In genomic region chr7:139400926-139401325, GRCm38 (mm10) we compare ENCODE assay signal across 19 mouse cellular contexts. TPM values are rescaled to one million over a fixed set of nuclear protein-coding genes. Genes with fewer than 3 reads are reported as not detected.
DNase-seq lines count a peak whose midpoint lies in the region; ATAC-seq and TF ChIP-seq lines count a peak whose summit lies in the region.
"Had no signal": no experiment of that assay in that cellular context is flagged by ENCODE, and none has a peak within 500 bp of the region (broad histone marks: within the 10 kb centered on the region; RNA-seq: fewer than 3 reads in every experiment).

No protein-coding gene starts in this region.

- no peak for TF ChIP-seq CTCF in intestine, postnatal 0 days (IDR thresholded peaks at IDR 0.05; ENCODE audit: low read depth)

- H3K27ac ChIP-seq in intestine, postnatal 0 days (ENCODE audit: low read depth, low read length): peak overlapping the region; percentile 5; the same call in 1 of the 2 replicates
- no peak overlapping the region for H3K27ac ChIP-seq in intestine, embryonic 15.5 days
- H3K27ac ChIP-seq: heart, embryonic 10.5 days; hindbrain, postnatal 0 days; kidney, embryonic 15.5 days; layer of hippocampus, adult 2 months; midbrain, embryonic 15.5 days had no signal

- H3K36me3 ChIP-seq in intestine, postnatal 0 days (ENCODE audit: control insufficient read depth, insufficient read depth): no peaks in the 10 kb centered on the region; the same call in 1 of the 2 replicates
- no peaks in the 10 kb centered on the region for H3K36me3 ChIP-seq in intestine, embryonic 15.5 days
- no peaks in the 10 kb centered on the region for H3K36me3 ChIP-seq in splenic B cell, adult 2 months (ENCODE audit: control insufficient read depth, insufficient read depth, low read length, poor library complexity, severe bottlenecking)
- H3K36me3 ChIP-seq: midbrain, embryonic 15.5 days had no signal

- no peak overlapping the region for H3K4me3 ChIP-seq in intestine, postnatal 0 days (ENCODE audit: low read depth, low read length)
- H3K4me3 ChIP-seq in intestine, embryonic 15.5 days (replicated peaks): no peak overlapping the region
- H3K4me3 ChIP-seq: heart, embryonic 10.5 days; kidney, embryonic 15.5 days; layer of hippocampus, adult 2 months; midbrain, embryonic 15.5 days had no signal

- no peaks in the 10 kb centered on the region for H3K27me3 ChIP-seq in intestine, postnatal 0 days (replicated peaks; ENCODE audit: control insufficient read depth, insufficient read depth, low read length)
- H3K27me3 ChIP-seq in intestine, embryonic 15.5 days (replicated peaks): no peaks in the 10 kb centered on the region
- H3K27me3 ChIP-seq in splenic B cell, adult 2 months (ENCODE audit: control insufficient read depth, insufficient read depth, low read length, poor library complexity, severe bottlenecking): no peaks in the 10 kb centered on the region
- H3K27me3 ChIP-seq: kidney, embryonic 15.5 days; midbrain, embryonic 15.5 days had no signal

- no peak overlapping the region for H3K4me2 ChIP-seq in intestine, postnatal 0 days (replicated peaks; ENCODE audit: low read depth)
- no peak overlapping the region for H3K4me2 ChIP-seq in intestine, embryonic 15.5 days (replicated peaks)
- H3K4me2 ChIP-seq: kidney, embryonic 15.5 days; midbrain, embryonic 15.5 days had no signal

- no peak overlapping the region for H3K9ac ChIP-seq in intestine, postnatal 0 days (ENCODE audit: low read depth, low read length)
- H3K9ac ChIP-seq in intestine, embryonic 15.5 days: no peak overlapping the region
- H3K9ac ChIP-seq: kidney, embryonic 15.5 days; midbrain, embryonic 15.5 days had no signal

- peaks cover 36% of the 10 kb centered on the region for H3K4me1 ChIP-seq in intestine, postnatal 0 days (replicated peaks; ENCODE audit: control insufficient read depth, insufficient read depth, low read length)
- peaks cover 48% of the 10 kb centered on the region for H3K4me1 ChIP-seq in intestine, embryonic 15.5 days (replicated peaks)

- whole genome bisulfite sequencing in intestine, postnatal 0 days: 56% methylated on average over 3 of the region's 3 CpGs
- WGBS in intestine, embryonic 15.5 days: 86% methylated on average over 3 of the region's 3 CpGs

- peak; percentile 55 for DNase-seq in CD4-positive, CD25-positive, alpha-beta regulatory T cell, adult 2 months (ENCODE audit: low read depth, low spot score)
- DNase-seq in splenic B cell, adult 2 months (ENCODE audit: low read depth, low spot score): peak; percentile 57
- DNase-seq in right cerebral cortex, adult 18-20 months: no peak
- DNase-seq in kidney, postnatal 14 days: no peak
- no peak for DNase-seq in gastrocnemius, adult 18-20 months (ENCODE audit: low spot score)
- DNase-seq: adrenal gland, postnatal 10 days; heart, postnatal 36 days; lung, adult 2 months; lung, postnatal 4 days; spleen, adult 18-20 months had no signal

- no peaks in the 10 kb centered on the region for H3K9me3 ChIP-seq in intestine, postnatal 0 days (ENCODE audit: control insufficient read depth)
- no peaks in the 10 kb centered on the region for H3K9me3 ChIP-seq in intestine, embryonic 15.5 days
- H3K9me3 ChIP-seq: heart, embryonic 10.5 days; kidney, embryonic 15.5 days; midbrain, embryonic 15.5 days had no signal

- ATAC-seq in intestine, postnatal 0 days: no peak
- no peak for ATAC-seq in intestine, embryonic 15.5 days
- peak; percentile 22 to 34; a peak in 2 of 4 replicates for ATAC-seq in hematopoietic stem cell, adult 5-6 weeks (replicated peaks in 1 of 2; ENCODE audit: insufficient read depth in 1 of 2, low FRiP score in 2 of 2, low TSS enrichment in 1 of 2, low read depth in 1 of 2, poor library complexity in 2 of 2, severe bottlenecking in 2 of 2)
- ATAC-seq: forebrain, embryonic 16.5 days; hindbrain, postnatal 0 days; midbrain, embryonic 15.5 days had no signal

RNA-seq across cellular contexts. Expression of gene Inpp5a, which starts 12.0 kb away (rescaled TPM):
- 29.1 and 32.9 TPM in 2 replicates for polyA plus RNA-seq in intestine, postnatal 0 days (2015; fragmentation: Nextera tagmentation; extraction: Ambion mirVana)
- 33.1 and 35.5 TPM in 2 replicates for polyA plus RNA-seq in intestine, embryonic 15.5 days (2015; fragmentation: Nextera tagmentation; extraction: Ambion mirVana)
- total RNA-seq in hematopoietic stem cell, adult 5-6 weeks (2017): 5.6 and 16.6 TPM in 2 replicates
- 10 to 100 TPM; 77.1 to 92.8 TPM for total RNA-seq in gastrocnemius, adult 18-20 months (2021)

Comparison
In these comparisons a context has a peak if more than half of its experiments do, and no peak if none do; other contexts are left out.
1. ATAC-seq: peak in hematopoietic stem cell, adult 5-6 weeks (2 of 2); none in intestine, postnatal 0 days (single experiment) and intestine, embryonic 15.5 days (single experiment).
2. DNase-seq: peak in CD4-positive, CD25-positive, alpha-beta regulatory T cell, adult 2 months (single experiment) and splenic B cell, adult 2 months (single experiment); none in right cerebral cortex, adult 18-20 months (single experiment), kidney, postnatal 14 days (single experiment) and gastrocnemius, adult 18-20 months (single experiment).